Mouse (Mus musculus): Measurements from ENCODE around the gene Snapc3.

Gene Snapc3

DNA sequence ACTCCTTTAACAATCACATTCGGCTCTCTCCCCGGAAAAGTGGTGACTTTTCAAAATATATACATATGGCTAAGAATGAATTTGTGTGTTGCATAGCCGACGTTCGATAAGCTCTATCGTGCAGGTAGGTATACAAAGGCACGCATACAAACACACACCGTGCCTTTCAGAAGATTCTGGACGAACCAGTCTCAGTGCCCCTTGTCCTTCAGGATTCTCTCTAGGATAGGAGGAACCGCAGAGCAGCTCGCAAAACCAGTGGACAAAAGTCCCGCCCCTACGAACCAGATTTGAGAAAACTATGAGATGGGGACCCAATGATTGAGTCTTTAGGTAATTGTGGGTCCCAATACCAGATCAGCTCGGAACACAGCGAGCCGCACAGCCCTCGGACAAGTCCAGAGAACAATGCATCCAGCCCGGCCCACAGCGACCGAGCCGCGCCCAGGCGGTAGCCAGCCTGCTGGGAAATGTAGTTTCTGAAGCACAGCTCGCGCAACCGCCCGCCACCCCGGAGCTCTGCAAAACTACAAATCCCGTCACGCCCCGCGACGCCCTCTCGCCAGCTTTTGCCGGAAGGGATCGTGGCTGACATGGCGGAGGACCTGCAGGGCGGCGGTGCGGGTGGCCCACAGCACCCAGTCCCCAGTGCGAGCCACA lies at the start of gene Snapc3:
Gene Snapc3 (plus strand): TSS at position 565 of the 660 bp plus-strand sequence.
- peak; percentile 97 for DNase-seq

DNA sequence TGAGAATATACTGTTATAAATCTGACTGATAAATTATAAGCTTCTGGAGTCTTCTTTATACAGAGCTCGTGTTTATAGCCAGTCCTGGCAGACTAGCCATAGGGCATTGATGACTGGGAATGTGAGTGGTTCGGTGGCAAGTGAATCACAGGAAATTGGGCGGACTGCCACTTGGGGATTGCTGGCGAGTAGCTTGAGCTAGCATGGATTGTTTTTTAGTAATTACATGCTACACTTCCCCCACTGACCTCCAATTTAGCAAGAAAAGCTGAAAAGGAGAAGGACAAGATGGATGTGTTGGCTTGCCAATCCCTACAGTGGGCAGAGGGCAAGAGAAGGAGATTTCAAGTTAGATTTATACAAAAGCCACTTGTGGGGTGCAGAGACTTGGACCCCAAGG lies 44.1 kb upstream of the Snapc3 start:
- DNase-seq = no peak

DNA sequence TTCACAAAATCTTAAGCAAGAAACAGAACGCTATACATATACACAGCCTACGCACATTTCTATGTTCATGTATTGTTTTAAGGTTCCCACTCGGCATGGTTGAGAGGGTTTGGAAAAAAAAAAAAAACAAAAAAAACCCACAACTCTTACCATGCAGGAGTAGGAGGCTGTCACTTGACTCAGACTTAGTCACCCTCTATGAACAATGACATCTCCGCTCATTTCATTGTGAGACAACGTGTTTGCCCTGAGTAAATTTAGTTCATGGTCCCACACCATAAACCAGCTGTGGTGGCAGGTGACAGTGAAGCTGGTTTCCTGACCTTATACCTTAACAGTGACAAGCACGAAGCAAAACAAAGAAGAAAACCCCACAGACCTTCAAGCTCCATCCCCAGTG lies 41.9 kb upstream of the Snapc3 start:
- no peak for DNase-seq

DNA sequence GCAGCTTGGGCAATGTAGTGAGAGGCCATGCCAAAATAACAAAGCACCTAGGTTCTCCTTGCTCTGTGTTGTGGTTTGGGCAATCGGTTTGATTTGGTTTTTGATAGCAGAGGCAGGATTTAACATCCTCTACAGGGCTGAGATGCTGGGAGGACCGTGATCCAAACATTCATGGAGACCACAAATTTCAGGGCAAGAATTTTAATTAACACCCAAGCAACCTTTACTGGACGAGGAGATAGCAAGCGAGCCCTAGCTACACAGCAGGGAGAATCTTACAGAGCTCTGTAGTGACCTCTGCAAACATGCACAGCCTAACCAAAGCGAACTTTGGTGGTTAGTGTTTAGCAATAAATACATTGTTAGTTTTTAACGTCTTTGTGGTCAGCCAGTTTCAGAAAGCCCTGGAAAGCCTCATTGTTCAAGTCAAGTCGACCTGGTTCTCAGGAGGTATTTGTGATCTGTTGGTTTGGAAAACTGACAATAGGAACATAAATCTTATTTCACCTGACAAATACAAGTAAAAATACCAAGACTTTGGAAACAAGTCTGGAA lies 41.0 kb upstream of the Snapc3 start:
- no peak for DNase-seq

DNA sequence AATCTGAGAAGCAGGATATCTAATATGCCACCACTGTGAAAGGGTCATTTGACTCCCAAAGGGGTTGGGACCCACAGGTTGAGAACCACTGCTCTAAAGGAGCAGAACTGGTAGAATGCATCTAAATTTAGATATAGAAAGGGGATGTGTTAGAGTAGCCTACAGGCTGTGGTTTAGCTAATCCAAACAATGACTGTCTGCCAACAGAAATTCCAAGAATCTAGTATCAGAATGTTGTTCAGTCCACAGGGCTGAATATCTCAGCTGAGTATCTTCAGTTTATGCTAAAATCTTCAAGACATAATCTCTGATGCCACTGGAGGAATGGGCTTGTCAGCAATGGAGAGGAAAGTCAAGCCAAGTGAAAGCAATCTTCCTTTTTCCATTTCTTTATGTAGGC lies 38.5 kb upstream of the Snapc3 start:
- DNase-seq = no peak

DNA sequence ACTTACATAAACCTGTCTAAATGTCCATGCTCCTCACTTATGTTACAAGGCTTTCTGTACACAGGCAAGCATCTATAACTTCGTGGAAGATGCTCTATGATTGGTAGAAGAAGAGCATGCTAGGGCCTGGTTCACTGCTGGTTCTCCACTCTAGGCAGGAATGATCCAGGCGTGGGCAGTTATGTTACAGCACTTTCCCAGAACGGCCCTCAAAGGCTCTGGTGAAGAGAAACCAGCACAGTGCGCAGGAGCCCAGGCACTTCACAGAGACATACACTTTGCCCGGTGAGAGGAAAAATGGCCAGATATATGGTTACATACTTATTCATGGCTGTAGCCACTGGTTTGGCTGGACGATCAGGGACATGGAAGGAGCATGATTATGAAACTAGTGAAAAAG lies 37.8 kb upstream of the Snapc3 start:
- no peak for DNase-seq

DNA sequence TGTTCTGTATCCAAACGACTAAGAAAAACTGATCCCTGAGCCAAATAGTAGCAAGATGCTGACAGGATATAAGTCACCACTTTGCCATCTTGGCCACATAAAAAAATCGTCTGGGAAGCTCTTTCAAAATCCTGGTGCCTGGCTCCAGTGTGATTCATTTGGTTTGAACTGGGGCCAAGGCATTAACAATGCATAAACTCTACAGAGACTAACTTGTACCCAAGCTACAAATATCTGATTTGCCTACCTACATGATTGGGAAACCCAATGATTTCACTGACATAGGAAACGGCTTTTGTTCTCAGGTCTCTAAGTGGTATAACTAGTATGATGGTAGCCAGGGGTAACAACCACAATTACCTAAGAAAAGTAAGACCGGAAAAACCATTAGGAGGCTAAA lies 37.3 kb upstream of the Snapc3 start:
- no peak for DNase-seq

DNA sequence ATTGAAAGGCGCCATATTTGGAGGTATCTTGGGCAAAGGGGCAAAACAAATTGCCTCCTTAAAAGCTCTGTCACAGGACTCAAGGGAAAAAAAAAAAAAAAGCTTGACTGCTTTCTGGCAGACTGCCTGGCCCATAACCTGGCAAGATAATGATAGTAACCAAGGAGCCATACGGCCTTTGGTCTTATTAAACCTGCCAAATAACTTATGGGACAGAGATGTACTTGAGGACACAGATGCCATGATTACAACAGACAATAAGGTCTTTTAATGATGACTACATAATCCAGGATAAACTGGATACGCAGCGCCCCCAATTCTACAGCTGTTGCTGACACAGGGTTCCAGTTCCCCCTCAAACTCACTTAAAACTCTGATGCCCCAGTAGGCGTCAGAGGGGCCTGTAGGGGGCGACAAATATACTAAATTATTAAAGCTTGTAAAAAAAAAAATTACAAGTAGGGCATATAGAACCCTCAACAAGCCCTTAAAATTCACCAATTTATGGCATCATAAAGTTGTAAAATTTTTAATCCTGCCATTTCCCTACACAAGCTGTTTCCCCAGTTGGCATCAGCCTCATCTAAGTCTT lies 33.5 kb upstream of the Snapc3 start:
- DNase-seq = peak; percentile 25

DNA sequence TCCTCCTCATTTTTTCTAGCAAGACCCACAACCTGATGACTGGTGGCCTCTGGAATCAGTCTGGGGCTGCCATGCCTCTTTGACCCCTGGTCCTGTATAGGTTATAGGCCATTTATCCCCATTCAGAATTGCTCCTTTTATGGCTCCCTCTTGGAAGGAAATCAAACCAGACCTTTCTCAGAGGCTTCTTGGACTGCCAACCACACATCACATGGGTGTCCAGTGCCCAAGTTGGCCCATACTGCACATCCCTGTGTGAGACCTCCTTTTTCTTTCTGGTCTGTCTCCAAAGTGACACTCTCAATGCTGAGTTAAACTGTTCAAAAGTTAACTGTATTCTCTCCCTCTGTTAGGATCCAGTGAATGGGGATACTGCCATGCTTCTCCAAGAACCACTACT lies 32.4 kb upstream of the Snapc3 start:
- no peak for DNase-seq

DNA sequence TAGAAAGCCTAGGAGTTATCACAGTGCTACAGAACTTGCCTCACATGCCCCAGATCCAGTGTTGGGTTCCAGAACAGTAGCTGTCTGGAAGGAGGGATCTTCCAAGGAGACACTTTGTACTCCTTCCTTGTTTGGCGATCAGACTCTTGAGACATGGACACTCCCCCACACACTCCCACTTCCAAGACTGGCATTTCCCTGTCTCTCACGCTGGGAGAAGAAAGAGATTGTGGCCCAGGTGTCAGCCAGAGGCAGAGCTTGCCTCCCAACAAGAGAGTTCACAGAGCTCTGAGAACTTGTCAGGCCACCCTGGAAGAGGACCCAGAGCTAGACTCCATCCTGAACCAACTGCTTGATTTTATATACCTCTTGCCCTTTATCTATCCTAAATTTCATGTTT lies 27.0 kb upstream of the Snapc3 start:
- no peak for DNase-seq

DNA sequence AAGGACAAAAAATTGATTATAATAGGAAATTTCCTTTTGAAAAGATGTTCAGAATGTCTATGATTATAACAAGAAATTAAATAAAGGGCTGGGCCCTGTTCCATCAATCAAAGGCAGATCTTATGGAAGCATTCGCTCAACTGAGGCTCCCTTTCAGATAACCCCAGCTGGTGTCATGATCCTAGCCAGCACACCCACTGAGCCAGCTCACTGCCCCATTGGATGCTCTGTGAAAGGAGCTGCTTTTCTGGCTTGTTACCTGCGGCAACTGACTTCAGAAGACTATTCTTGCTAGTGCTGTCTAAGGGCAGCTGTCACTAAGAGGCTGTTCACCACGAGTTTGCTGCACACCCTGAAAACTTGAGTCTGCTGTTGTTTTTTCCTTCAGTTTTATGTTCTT lies 25.6 kb upstream of the Snapc3 start:
- DNase-seq = no peak

DNA sequence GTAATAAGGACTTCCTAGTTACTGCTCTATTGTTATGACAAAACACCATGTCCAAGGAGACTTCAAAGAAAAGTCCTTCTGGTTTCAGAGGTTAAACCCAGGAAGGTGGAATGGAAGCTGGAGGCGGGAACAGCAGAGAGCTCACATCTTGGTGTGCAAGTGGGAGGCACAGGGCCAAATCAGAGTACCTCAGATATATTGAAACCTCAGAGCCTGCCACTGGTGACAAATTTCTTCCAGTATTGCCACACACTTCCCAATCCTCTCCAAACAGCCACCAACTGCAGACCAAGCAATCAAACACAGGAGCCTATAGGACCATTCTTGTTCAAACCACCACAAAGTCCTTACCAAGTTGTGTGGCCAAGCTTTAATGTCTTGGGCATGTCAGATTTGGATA lies 23.8 kb upstream of the Snapc3 start:
- DNase-seq = no peak

DNA sequence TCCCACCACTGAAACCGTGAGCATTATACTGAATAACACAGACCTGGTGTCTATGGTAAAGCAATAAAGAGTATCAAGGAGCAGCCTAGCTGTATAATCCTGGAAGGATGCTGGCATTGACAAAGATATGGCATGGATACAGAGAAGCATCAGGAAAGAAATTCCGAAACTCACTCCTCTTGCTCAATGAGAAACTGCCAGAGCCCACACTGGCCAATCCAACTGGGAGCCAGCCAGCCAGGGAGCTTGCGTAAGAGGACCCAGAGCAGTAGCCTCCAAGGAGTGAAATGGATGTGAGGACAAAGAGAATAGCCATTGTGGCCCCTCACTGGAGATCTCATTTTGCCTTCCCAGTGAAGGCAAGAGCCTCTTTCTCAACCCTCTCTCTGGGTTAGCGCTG lies 21.2 kb upstream of the Snapc3 start:
- DNase-seq = no peak

DNA sequence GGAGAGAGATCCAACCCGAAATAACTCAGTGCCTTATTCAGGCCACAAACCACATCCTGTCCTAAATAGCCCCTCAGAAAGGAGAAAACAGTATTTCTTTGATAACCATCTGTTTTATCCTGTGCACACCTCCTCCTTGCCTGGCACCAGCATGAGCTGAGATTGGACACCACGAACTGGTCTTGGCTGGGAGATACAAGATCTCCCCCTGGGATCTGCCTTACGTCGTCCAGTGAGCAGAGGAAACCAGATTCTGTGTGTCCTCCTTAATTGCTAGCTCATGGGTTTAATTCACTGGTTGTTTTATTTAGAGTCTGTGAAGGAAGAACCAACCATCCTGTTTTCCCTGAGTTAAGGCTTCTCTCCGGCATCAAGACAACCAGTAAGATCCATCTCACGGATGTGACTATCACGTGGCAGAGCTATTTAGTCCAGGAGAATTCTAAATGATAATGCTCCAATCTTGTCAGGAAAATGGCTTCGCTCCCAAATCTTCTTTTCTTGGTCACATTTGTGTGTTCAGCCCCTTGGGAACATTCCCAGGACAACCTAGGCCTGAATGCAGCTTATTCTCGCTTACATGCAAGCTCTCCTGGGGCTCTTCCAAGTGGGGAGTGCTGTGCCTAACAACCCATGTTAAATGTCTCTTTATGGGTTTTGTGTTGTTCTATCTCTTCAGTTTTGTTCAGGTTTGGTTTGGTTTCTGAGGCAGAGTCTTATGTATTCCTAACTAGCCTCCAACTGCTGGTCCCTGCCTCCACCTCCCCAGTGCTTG lies 20.3 kb upstream of the Snapc3 start:
- DNase-seq = no peak

DNA sequence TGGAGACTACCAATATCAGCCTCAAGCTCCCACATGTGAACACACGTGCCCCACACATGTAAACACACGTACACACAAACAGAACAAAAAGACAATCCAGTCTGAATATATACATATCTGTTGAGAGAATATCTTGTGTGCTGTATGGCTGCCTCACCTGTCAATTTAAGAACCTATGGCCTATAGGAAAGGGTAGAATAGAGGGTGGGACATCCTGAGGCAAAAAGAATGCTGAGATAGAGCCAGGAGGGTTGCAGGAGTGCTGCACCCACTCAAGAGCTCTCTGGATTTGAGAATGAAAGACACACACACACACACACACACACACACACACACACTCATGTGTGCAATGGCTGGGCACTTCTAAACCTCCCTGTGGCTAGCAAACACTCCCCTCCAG lies 19.0 kb upstream of the Snapc3 start:
- no peak for DNase-seq

DNA sequence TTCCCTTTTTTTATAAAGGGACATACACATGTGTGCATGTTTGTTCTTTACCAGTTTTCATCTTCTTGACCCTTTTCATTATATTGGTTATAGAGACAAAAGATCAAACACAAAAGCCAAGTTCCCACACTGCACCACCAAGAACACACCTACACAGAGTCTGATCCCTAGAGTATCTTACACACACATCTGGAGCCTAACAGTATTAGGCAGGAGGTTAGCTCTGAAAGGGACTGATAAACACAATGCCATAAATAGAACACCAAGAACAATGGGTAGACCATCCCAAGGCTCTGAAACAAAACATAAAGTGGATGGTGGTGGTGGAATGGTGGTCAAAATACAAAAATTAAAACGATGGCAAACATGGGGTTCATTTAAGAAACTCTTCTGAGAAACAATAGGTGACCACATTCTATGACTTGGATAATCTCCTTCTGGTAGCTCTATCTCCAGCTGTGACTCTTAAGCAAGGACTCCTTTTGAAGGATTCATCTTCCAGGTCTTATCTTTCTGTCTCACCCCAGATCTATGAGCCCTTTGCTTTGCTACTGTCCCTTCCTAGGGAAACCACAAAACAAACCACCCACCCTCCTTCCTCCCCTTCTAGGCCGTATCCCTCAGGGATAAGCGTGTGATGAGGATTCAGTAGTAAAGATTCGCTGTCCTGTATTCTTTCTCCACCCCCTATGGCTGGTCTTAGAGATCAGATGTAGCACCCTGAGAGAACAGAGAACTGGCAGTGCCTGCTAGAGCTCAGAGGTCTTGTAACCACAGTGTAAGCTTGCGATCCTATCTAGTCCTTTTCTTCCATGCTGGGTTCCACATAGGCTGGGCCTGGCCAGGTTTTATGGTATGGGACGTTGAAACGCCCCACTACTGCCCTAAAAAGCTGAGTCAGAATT lies 16.6 kb upstream of the Snapc3 start:
- DNase-seq = no peak

DNA sequence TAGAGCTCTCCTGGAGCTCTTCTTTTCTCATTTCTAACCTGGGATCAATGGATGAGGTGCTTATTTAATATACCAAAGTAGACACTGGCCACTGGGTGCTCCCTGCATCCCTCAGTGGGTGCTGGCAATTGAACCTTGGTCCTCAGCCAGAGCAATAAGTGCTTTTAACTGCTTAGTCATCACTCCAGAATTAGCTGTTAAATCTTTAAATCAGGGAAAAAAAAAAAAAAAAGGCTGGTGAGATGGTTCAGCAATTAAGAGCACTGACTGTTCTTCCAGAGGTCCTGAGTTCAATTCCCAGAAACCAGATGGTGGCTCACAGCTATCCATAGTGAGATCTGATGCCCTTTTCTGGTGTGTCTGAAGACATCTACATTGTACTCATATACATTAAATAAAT lies 15.8 kb upstream of the Snapc3 start:
- DNase-seq = no peak

DNA sequence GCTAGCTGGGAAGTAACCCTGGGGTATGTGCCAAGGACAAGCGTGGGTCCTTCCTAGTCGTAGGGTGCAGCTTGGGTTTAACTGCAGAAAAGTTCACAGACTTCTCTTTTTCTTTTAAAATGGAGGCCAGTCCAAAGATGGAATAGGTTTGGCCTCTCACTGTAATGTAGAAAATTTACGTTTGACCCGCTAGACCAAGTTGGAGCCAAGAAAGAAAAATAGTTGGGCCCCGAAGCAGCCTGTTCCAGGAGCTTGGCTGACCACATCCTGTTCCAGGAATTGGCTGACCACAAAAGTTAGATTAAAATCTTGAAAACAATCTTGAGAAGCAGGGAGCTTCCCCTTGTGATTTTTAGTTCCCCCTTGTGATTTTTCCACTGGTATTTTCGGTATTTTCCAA lies 9.8 kb upstream of the Snapc3 start:
- no peak for DNase-seq

DNA sequence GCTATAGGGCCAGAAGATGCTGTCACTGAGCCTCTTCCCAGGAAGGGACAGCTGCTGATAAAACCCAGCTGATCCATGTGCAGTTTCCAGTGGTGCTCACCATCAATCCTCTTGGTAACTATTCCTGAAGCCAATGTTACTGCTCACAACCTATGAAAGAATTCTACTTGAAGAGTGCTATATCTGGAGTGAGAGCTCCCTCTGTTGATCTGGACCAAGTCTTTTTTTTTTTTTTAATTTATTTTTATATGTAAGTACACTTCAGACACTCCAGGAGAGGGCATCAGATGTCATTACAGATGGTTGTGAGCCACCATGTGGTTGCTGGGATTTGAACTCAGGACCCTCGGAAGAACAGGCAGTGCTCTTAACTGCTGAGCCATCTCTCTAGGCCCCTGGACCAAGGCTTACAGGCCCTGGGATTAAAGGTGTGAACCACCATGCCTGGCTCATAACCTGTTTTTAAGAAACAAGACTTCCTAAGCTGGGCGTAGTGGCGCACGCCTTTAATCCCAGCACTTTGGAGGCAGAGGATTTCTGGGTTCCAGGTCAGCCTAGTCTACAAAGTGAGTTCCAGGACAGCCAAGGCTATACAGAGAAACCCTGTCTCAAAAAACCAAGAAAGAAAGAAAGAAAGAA lies 7.5 kb upstream of the Snapc3 start:
- DNase-seq = no peak

DNA sequence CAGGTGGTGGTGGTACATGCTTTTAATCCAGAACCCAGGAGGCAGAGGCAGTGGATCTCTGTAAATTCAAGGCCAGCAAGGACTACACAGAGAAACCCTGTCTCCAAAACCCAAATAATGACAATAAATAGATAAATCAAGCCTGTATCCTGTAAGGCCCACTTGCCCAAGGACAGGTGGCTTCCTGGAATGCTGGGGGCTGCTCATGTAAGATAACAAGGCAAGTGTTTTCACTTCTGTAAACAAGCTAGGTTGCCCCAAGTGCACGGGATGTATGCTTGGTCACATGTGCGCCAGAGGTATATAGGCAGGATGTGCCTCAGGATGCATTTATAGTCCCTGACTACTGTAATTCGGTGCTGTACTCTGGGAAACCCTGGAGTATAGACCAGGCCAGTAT lies 5.5 kb upstream of the Snapc3 start:
- no peak for DNase-seq

DNA sequence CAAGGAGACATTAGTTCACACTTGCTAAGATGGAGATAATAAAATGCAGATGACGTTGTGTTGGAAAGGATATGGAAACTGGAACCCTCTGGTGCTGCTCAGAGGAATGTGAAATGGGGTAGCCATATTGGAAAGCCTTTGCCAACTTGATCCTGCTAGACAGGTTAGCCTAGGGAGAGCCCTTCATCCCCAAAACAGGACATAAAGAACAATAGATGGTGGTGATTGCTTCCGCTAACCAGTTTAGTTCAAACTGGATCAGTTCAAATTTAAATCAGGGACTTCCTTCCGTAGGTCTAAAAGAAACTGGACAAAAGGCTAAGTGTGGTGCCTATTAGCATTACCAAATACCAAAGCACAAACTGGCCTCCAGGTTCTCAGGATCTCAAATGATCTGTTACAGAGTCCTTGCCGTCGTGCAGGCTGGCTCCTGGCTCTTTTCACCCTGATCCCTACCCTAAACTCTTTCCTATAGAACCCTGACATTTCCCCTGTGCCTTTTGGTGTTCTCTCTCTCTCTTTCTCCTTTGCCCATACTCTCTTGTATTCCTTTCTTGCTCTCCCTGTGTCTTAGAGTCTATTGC lies 3.2 kb upstream of the Snapc3 start:
- DNase-seq = no peak

DNA sequence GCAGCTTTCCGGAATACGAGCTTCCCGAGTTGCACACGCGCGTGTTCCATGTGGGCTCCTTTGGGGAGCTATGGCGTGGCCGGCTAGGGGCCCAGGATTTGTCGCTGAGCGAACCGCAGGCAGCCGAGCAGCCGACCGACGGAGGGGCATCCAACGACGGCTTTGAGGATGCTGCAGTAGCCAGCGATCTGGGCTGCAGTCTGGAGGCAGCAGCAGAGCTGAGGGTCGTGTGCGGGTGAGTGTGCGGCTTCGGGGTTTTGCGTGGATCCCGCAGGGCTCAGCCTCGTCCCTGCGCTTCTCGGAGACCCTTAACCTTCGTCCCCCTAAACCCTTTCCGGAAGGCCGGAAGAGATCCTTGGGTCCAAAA lies 279 bp downstream of the Snapc3 start:
- DNase-seq = no peak

Measured in kidney, postnatal 14 days (tissue).